Mouse (Mus musculus) hindbrain, postnatal 0 days (tissue): ENCODE data around the gene Gm8890. TPM values are rescaled to one million over a fixed set of nuclear protein-coding genes. Genes with fewer than 3 reads are reported as not detected.
"Not testable (repeated sequence)": the region's sequence is repeated elsewhere in the genome, so short reads cannot be mapped to it uniquely, and the experiment has no call there.

Experiments used
- ATAC-seq: fragments of 200-750 bp; cut with Nextera tagmentation; 2 replicates; pipeline ENCODE4 v1.8.0; 2017; ENCODE audit warnings: mild to moderate bottlenecking, moderate TSS enrichment, moderate library complexity
- DNase-seq: peaks from one replicate; pipeline ENCODE4 v3.0.0-alpha.2; 2015; ENCODE audit warnings: low spot score
- H3K27ac ChIP-seq: fragments of 300-500 bp; sonication (generic); 2 replicates; pipeline ENCODE4 v1.5.1; 2014; ENCODE audit warnings: mild to moderate bottlenecking
- H3K27me3 ChIP-seq: fragments of 300-500 bp; sonication (generic); 2 replicates; pipeline ENCODE4 v1.6.1; 2014; ENCODE audit warnings: low read length, mixed read lengths; ENCODE audit not compliant: insufficient read depth
- H3K36me3 ChIP-seq: fragments of 300-500 bp; sonication (generic); 2 replicates; pipeline ENCODE4 v1.6.1; 2014; ENCODE audit warnings: low read length, mixed read lengths; ENCODE audit not compliant: insufficient read depth
- H3K4me1 ChIP-seq: fragments of 300-500 bp; sonication (generic); 2 replicates; pipeline ENCODE4 v1.6.1; 2014; ENCODE audit warnings: antibody characterized with exemption, low read length, mixed read lengths; ENCODE audit not compliant: insufficient read depth
- H3K4me2 ChIP-seq: fragments of 300-500 bp; sonication (generic); 2 replicates; pipeline ENCODE4 v1.6.1; 2014; ENCODE audit warnings: low read depth, mild to moderate bottlenecking, low read length, moderate library complexity, mixed read lengths
- H3K4me3 ChIP-seq: fragments of 300-500 bp; sonication (generic); 2 replicates; pipeline ENCODE4 v1.5.1; 2014; ENCODE audit warnings: low read length
- H3K9ac ChIP-seq: fragments of 300-500 bp; sonication (generic); replicated peaks from 2 replicates; pipeline ENCODE4 v1.6.1; 2014; ENCODE audit warnings: mild to moderate bottlenecking, low read length, moderate library complexity, mixed read lengths
- H3K9me3 ChIP-seq: fragments of 300-500 bp; sonication (generic); 2 replicates; pipeline ENCODE4 v1.6.1; 2016; ENCODE audit warnings: low read length, mixed read lengths
- WGBS: fragments of 180-500 bp; shearing (Covaris S2); extraction: QIAGEN DNeasy Blood & Tissue Kit; methylation state at CpG from one replicate; pipeline ENCODE4 v1.1.7; 2014; 5-methylcytosine and 5-hydroxymethylcytosine counted together
- polyA plus RNA-seq: library from polyadenylated mRNA; unstranded; fragments of >200 nt; fragmentation: Nextera tagmentation; extraction: Ambion mirVana; gene quantifications from 2 replicates; pipeline ENCODE4 v1.2.1, GENCODE M21; 2015
- total RNA-seq: library from RNA; depleted of rRNA; stranded (reverse); fragments of >200 nt; gene quantifications from 2 replicates; pipeline ENCODE4 v1.2.3, GENCODE M21; 2014; rRNA removed

The Gm8890 gene
- not detected in 2 replicates for total RNA-seq
- not detected in 2 replicates for polyA plus RNA-seq

- no CpG with 5 or more reads among the region's 2 CpGs for WGBS
- H3K4me1 ChIP-seq, ATAC-seq, H3K4me3 ChIP-seq, H3K27me3 ChIP-seq, H3K36me3 ChIP-seq, DNase-seq, H3K27ac ChIP-seq, H3K9ac ChIP-seq, H3K4me2 ChIP-seq, H3K9me3 ChIP-seq: not testable (repeated sequence)
Measured at GRCm38 (mm10) chr5:11255733-11256132, at the start of gene Gm8890. TSS of gene Gm8890 (plus strand) at chr5:11256033.

- not testable (repeated sequence) for H3K4me2 ChIP-seq, DNase-seq, ATAC-seq, H3K9ac ChIP-seq, H3K27me3 ChIP-seq, H3K9me3 ChIP-seq, H3K4me1 ChIP-seq, H3K36me3 ChIP-seq, H3K27ac ChIP-seq, H3K4me3 ChIP-seq
- 88% methylated on average over 1 of the region's 1 CpGs for WGBS
Measured at GRCm38 (mm10) chr5:11256221-11256620, 388 bp downstream of the Gm8890 start.

Other genes with a start within 250 kb of the Gm8890 start
- gene Gm8879, start 128.4 kb upstream of the Gm8890 start, total RNA-seq, result not detected in 2 replicates
- not detected in 2 replicates for gene Gm8879, start 128.4 kb upstream of the Gm8890 start, polyA plus RNA-seq
- not detected in 2 replicates for gene Gm5861, start 73.0 kb upstream of the Gm8890 start, total RNA-seq
- gene Gm5861, start 73.0 kb upstream of the Gm8890 start, polyA plus RNA-seq, result not detected in 2 replicates
- gene Speer1, start 85.5 kb downstream of the Gm8890 start, total RNA-seq, result not detected in 2 replicates
- gene Speer1, start 85.5 kb downstream of the Gm8890 start, polyA plus RNA-seq, result not detected in 2 replicates
- not detected in 2 replicates for gene Gm8897, start 160.4 kb downstream of the Gm8890 start, total RNA-seq
- not detected in 2 replicates for gene Gm8897, start 160.4 kb downstream of the Gm8890 start, polyA plus RNA-seq
- not detected in 2 replicates for gene Gm8906, start 246.7 kb downstream of the Gm8890 start, total RNA-seq
- not detected in 2 replicates for gene Gm8906, start 246.7 kb downstream of the Gm8890 start, polyA plus RNA-seq